Mouse (Mus musculus): ENCODE data around the gene Rreb1. TPM values are rescaled to one million over a fixed set of nuclear protein-coding genes. Genes with fewer than 3 reads are reported as not detected.

The Rreb1 gene
- polyA plus RNA-seq (2017; shearing (Covaris generic)): 1 to 10 TPM; 3.0 to 4.9 TPM

- ATAC-seq: no peak
Observed at GRCm38 (mm10) chr13:37778147-37778593, at the start of gene Rreb1. TSS of gene Rreb1 (plus strand) at chr13:37778400.

GRCm38 (mm10) chr13:37728551-37728950 is 49.6 kb upstream of the Rreb1 start:
- ATAC-seq: no peak

GRCm38 (mm10) chr13:37731914-37732693 is 46.1 kb upstream of the Rreb1 start:
- ATAC-seq: no peak

- ATAC-seq: no peak
Observed at GRCm38 (mm10) chr13:37734501-37734900, 43.7 kb upstream of the Rreb1 start.

GRCm38 (mm10) chr13:37740111-37740510 is 38.1 kb upstream of the Rreb1 start:
- no peak for ATAC-seq

- ATAC-seq: peak; percentile 36
Observed at GRCm38 (mm10) chr13:37740752-37741151, 37.4 kb upstream of the Rreb1 start.

- ATAC-seq: no peak
Observed at GRCm38 (mm10) chr13:37742248-37742647, 36.0 kb upstream of the Rreb1 start.

- ATAC-seq: no peak
Observed at GRCm38 (mm10) chr13:37747504-37747903, 30.7 kb upstream of the Rreb1 start.

- no peak for ATAC-seq
Observed at GRCm38 (mm10) chr13:37749485-37749884, 28.7 kb upstream of the Rreb1 start.

GRCm38 (mm10) chr13:37751154-37751950 is 26.8 kb upstream of the Rreb1 start:
- ATAC-seq: peak; percentile 84

GRCm38 (mm10) chr13:37759341-37760012 is 18.7 kb upstream of the Rreb1 start:
- no peak for ATAC-seq

GRCm38 (mm10) chr13:37760013-37760342 is 18.2 kb upstream of the Rreb1 start:
- ATAC-seq: no peak

- ATAC-seq: no peak
Observed at GRCm38 (mm10) chr13:37760373-37760772, 17.8 kb upstream of the Rreb1 start.

GRCm38 (mm10) chr13:37760957-37761941 is 17.0 kb upstream of the Rreb1 start:
- ATAC-seq: no peak

GRCm38 (mm10) chr13:37763800-37764407 is 14.3 kb upstream of the Rreb1 start:
- ATAC-seq: no peak

GRCm38 (mm10) chr13:37769777-37770176 is 8.4 kb upstream of the Rreb1 start:
- ATAC-seq: no peak

- no peak for ATAC-seq
Observed at GRCm38 (mm10) chr13:37773476-37773875, 4.7 kb upstream of the Rreb1 start.

- ATAC-seq: no peak
Observed at GRCm38 (mm10) chr13:37776675-37777074, 1.5 kb upstream of the Rreb1 start.

GRCm38 (mm10) chr13:37777351-37778146 is 651 bp upstream of the Rreb1 start:
- ATAC-seq: no peak

GRCm38 (mm10) chr13:37778594-37779231 is 513 bp downstream of the Rreb1 start:
- ATAC-seq: no peak
